Mouse (Mus musculus) liver, adult 2 months (tissue): ENCODE results near the gene Runx1.

ENCODE experiments used
- CTCF ChIP-seq: fragments of 200-500 bp; IDR thresholded peaks from 2 replicates; pipeline ENCODE4 v1.5.1; 2011; ENCODE audit warnings: low read depth, low read length, control low read depth
- POLR2A ChIP-seq: fragments of 200-500 bp; IDR thresholded peaks from 2 replicates; pipeline ENCODE4 v1.6.1; 2011; ENCODE audit warnings: low read length, control low read depth; ENCODE audit not compliant: insufficient read depth; ENCODE audit errors: extremely low read depth

DNA sequence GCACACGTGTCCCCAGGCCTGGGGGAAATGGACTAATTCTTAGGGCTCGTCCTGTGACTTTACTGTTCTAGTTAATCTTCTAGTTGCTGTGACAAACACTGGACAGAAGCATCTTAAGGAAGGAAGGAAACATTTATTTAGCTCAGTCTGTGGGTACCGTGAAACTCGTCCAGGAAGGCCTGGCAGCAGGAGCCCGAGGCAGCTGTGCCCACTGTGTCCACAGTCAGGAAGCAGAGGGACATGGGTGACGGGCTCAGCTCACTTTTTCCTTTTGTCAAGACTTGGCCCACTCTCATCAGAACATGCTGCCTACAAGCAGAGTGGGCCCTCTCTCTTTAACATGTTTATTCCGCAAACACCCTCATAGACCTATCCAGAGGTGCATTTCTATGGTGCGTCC is 18.2 kb downstream of the Runx1 start:
- TF ChIP-seq CTCF (no peak), POLR2A (no peak)
